ENCODE assay signal across 18 mouse cellular contexts in genomic region chr8:83003187-83003586, GRCm38 (mm10).
"Had no signal": no experiment of that assay in that cellular context is flagged by ENCODE, and none has a peak within 500 bp of the region (broad histone marks: within the 10 kb centered on the region; RNA-seq: fewer than 3 reads in every experiment).

No protein-coding gene starts in this region.

- H3K9me3 ChIP-seq: lung, embryonic 15.5 days; megakaryocyte, embryonic 14.5 days; midbrain, embryonic 12.5 days; neural tube, embryonic 12.5 days; stomach, embryonic 15.5 days had no signal

- H3K4me1 ChIP-seq: lung, embryonic 15.5 days; midbrain, embryonic 12.5 days; neural tube, embryonic 12.5 days; stomach, embryonic 15.5 days had no signal

- H3K4me2 ChIP-seq: lung, embryonic 15.5 days; midbrain, embryonic 12.5 days; neural tube, embryonic 12.5 days; stomach, embryonic 15.5 days had no signal

- H3K27me3 ChIP-seq: lung, embryonic 15.5 days; megakaryocyte, embryonic 14.5 days; midbrain, embryonic 12.5 days; neural tube, embryonic 12.5 days; stomach, embryonic 15.5 days had no signal

- H3K9ac ChIP-seq: liver, postnatal 0 days; lung, embryonic 15.5 days; midbrain, embryonic 12.5 days; neural tube, embryonic 12.5 days; stomach, embryonic 15.5 days had no signal

- DNase-seq: liver, postnatal 0 days; lung, adult 2 months; lung, postnatal 14 days; lung, postnatal 36 days; midbrain, embryonic 14.5 days; right cerebral cortex, postnatal 14 days; thymus, adult 2 months; thymus, postnatal 25 days; thymus, postnatal 4 days had no signal

- H3K27ac ChIP-seq: lung, embryonic 15.5 days; macrophage; midbrain, embryonic 12.5 days; neural tube, embryonic 12.5 days; stomach, embryonic 15.5 days; stomach, postnatal 0 days had no signal

- H3K36me3 ChIP-seq: lung, embryonic 15.5 days; neural tube, embryonic 12.5 days; stomach, embryonic 15.5 days had no signal

- ATAC-seq: liver, postnatal 0 days; lung, postnatal 0 days; midbrain, embryonic 16.5 days had no signal

- H3K4me3 ChIP-seq: lung, embryonic 15.5 days; megakaryocyte, embryonic 14.5 days; midbrain, embryonic 12.5 days; neural tube, embryonic 12.5 days; stomach, embryonic 15.5 days had no signal
